Mouse (Mus musculus) c-Kit-positive CD71-positive TER-119-positive erythroid progenitor cells, embryonic 14.5 days (primary cell): ENCODE measurements around the gene Atf5.

Experiments
- DNase-seq: peaks from one replicate; pipeline ENCODE4 v3.0.0-alpha.2; 2013; ENCODE audit warnings: low spot score

The Atf5 gene

GRCm38 (mm10) chr7:44850146-44850545 is 33.7 kb upstream of the Atf5 start:
- peak; percentile 70 for DNase-seq

GRCm38 (mm10) chr7:44849416-44850111 is 33.1 kb upstream of the Atf5 start:
- peak; percentile 89 for DNase-seq

GRCm38 (mm10) chr7:44848561-44849415 is 32.3 kb upstream of the Atf5 start, which contains the start of the genes Akt1s1 and Tbc1d17:
Gene Akt1s1, plus strand, starts transcription at chr7:44848991.
Gene Tbc1d17, minus strand, starts transcription at chr7:44849079.
- peak; percentile 95 for DNase-seq

GRCm38 (mm10) chr7:44847772-44848171 is 31.3 kb upstream of the Atf5 start:
- no peak for DNase-seq

- no peak for DNase-seq
These were observed 30.3 kb upstream of the Atf5 start for GRCm38 (mm10) chr7:44846804-44847203.

- DNase-seq, result no peak
These were observed 28.5 kb upstream of the Atf5 start for GRCm38 (mm10) chr7:44845006-44845405.

- DNase-seq, result no peak
These were observed 25.5 kb upstream of the Atf5 start for GRCm38 (mm10) chr7:44841825-44842463.

- DNase-seq, result no peak
These were observed 24.0 kb upstream of the Atf5 start for GRCm38 (mm10) chr7:44840426-44840825.

GRCm38 (mm10) chr7:44839491-44840191 is 23.2 kb upstream of the Atf5 start:
- DNase-seq, result no peak

- DNase-seq, result no peak
These were observed 22.7 kb upstream of the Atf5 start for GRCm38 (mm10) chr7:44839171-44839490.

GRCm38 (mm10) chr7:44838073-44838472 is 21.6 kb upstream of the Atf5 start:
- DNase-seq, result no peak

- DNase-seq, result no peak
These were observed 20.1 kb upstream of the Atf5 start for GRCm38 (mm10) chr7:44836423-44837053.

- no peak for DNase-seq
These were observed 19.6 kb upstream of the Atf5 start for GRCm38 (mm10) chr7:44836016-44836404.

GRCm38 (mm10) chr7:44835373-44836015 is 19.0 kb upstream of the Atf5 start:
- no peak for DNase-seq

- no peak for DNase-seq
These were observed 16.3 kb upstream of the Atf5 start for GRCm38 (mm10) chr7:44832763-44833162.

GRCm38 (mm10) chr7:44828706-44829105 is 12.2 kb upstream of the Atf5 start:
- DNase-seq, result no peak

- no peak for DNase-seq
These were observed 10.3 kb upstream of the Atf5 start for GRCm38 (mm10) chr7:44826771-44827170.

GRCm38 (mm10) chr7:44824872-44825271 is 8.4 kb upstream of the Atf5 start:
- DNase-seq, result peak; percentile 72

GRCm38 (mm10) chr7:44823409-44823808 is 7.0 kb upstream of the Atf5 start:
- no peak for DNase-seq

- no peak for DNase-seq
These were observed 5.4 kb upstream of the Atf5 start for GRCm38 (mm10) chr7:44821666-44822448.
